Comparison of ENCODE assay signal across 7 mouse cellular contexts in the genomic region with DNA sequence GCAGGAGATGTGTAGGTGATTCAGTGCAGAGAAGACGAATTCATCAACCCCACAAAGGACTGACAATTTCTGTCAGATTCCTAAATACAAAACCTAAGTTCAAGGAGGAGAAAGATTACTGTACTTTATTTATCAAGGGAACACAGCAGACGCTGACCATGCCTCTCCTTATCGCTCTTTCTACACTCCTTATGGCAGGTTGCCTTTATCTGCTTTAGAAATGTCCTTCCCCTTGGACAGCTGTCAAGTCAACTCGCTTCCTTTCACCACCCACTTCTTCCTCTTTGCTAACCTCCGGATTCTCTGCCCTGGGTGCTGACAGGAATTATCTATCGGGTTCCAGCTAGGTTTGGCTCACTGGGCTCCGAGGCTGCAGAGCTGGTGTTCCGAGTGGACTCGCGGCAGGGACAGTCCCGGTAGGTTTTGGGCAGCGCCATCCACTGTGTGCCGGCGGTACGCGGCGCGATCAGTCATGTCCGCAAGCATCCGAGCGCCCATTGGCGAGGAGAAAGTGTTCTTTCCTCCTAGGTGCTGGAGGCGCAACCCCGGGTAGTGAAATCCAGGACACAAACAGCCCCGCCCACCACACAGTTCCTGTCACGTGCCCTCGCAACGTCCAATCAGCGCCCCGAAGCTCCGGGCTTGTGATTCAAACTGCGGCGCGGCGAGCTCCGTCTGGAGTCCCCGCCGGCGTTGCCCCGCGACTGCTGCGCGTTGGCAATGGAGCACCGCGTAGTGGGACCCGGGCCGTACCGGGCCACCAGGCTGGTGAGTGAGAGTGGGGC. TPM values are rescaled to one million over a fixed set of nuclear protein-coding genes. Genes with fewer than 3 reads are reported as not detected.
DNase-seq lines count a peak whose midpoint lies in the region; ATAC-seq lines count a peak whose summit lies in the region.

TSS of gene Depdc1b (plus strand) at position 631 of the 785 bp plus-strand sequence.

- peak within 1 kb of the TSS; percentile 70 for H3K27ac ChIP-seq in intestine, embryonic 16.5 days (ENCODE audit: low read length)
- H3K27ac ChIP-seq in midbrain, embryonic 11.5 days (ENCODE audit: low read depth, low read length), result 0 out of 2 replicates have a peak within 1 kb of the TSS, but pooled peaks have one; percentile 27

- peaks cover 5% of the 10 kb centered on the region; the same call in 1 of the 2 replicates for H3K4me1 ChIP-seq in intestine, embryonic 16.5 days (ENCODE audit: control insufficient read depth, insufficient read depth, low read length)
- H3K4me1 ChIP-seq in midbrain, embryonic 11.5 days (ENCODE audit: control insufficient read depth, insufficient read depth, low read length), result peaks cover 5% of the 10 kb centered on the region; the same call in 1 of the 2 replicates

- H3K4me2 ChIP-seq in intestine, embryonic 16.5 days (ENCODE audit: low read depth, low read length), result peak within 1 kb of the TSS; percentile 95
- H3K4me2 ChIP-seq in midbrain, embryonic 11.5 days, result peak within 1 kb of the TSS; percentile 65

- no peaks in the 10 kb centered on the region for H3K36me3 ChIP-seq in intestine, embryonic 16.5 days (ENCODE audit: control insufficient read depth, insufficient read depth, low read length)
- H3K36me3 ChIP-seq in midbrain, embryonic 11.5 days (ENCODE audit: control insufficient read depth, insufficient read depth, low read length), result no peaks in the 10 kb centered on the region

- no peaks in the 10 kb centered on the region for H3K27me3 ChIP-seq in intestine, embryonic 16.5 days (replicated peaks; ENCODE audit: control insufficient read depth, insufficient read depth, low read length)
- no peaks in the 10 kb centered on the region for H3K27me3 ChIP-seq in midbrain, embryonic 11.5 days (ENCODE audit: control insufficient read depth, insufficient read depth, low read length)

- WGBS in intestine, embryonic 16.5 days, result under 1% methylated on average over 48 of the region's 48 CpGs
- 1% methylated on average over 48 of the region's 48 CpGs for WGBS in midbrain, embryonic 11.5 days

- peak within 1 kb of the TSS; percentile 70 for H3K9ac ChIP-seq in intestine, embryonic 16.5 days (ENCODE audit: low read depth, low read length)
- peak within 1 kb of the TSS; percentile 74 for H3K9ac ChIP-seq in midbrain, embryonic 11.5 days (ENCODE audit: low read length)

- ATAC-seq in intestine, embryonic 16.5 days, result peak; percentile 99
- peak; percentile 99 for ATAC-seq in midbrain, embryonic 11.5 days (ENCODE audit: low FRiP score)

- peak within 1 kb of the TSS; percentile 85 for H3K4me3 ChIP-seq in intestine, embryonic 16.5 days (ENCODE audit: low read length)
- H3K4me3 ChIP-seq in midbrain, embryonic 11.5 days (ENCODE audit: low read depth, low read length), result peak within 1 kb of the TSS; percentile 85

- no peaks in the 10 kb centered on the region for H3K9me3 ChIP-seq in intestine, embryonic 16.5 days (ENCODE audit: control insufficient read depth, low read length)
- H3K9me3 ChIP-seq in midbrain, embryonic 11.5 days (ENCODE audit: control insufficient read depth, low read length), result no peaks in the 10 kb centered on the region

- intact Hi-C loops in gastrocnemius, postnatal 36 days (cut with DNase I), result loop anchor here (5.0 kb wide), 1 partner anchor 104 kb away; the partner anchor contains the start of gene Elovl7
- intact Hi-C loops in left cerebral cortex, postnatal 36 days (cut with DNase I), result loop anchor here (5.0 kb wide), 1 partner anchor 99 kb away; no protein-coding TSS in a partner anchor

- DNase-seq in adrenal gland, adult 18-20 months (ENCODE audit: low spot score in 2 of 2), result peak; percentile 90 to 94
- DNase-seq in embryo, embryonic 11 days, result peak; percentile 98
- DNase-seq in gastrocnemius, postnatal 36 days, result peak; percentile 89 to 93
- peak; percentile 92 to 93 for DNase-seq in left cerebral cortex, postnatal 36 days (ENCODE audit: low spot score in 2 of 2)
- DNase-seq in midbrain, embryonic 11.5 days (ENCODE audit: low spot score, missing footprints), result peak; percentile 97
- DNase-seq in skeletal muscle tissue, adult 2 months (ENCODE audit: low read depth, low spot score), result peak; percentile 79

RNA-seq across cellular contexts. Expression of gene Depdc1b, which starts in this region (rescaled TPM):
- total RNA-seq in adrenal gland, adult 18-20 months (2021), result under 1 TPM in 1 of 2 experiments, not detected in 1; 0.27 TPM
- total RNA-seq in gastrocnemius, postnatal 36 days (2021), result under 1 TPM; 0.20 TPM
- 5.6 and 5.9 TPM in 2 replicates for polyA plus RNA-seq in intestine, embryonic 16.5 days (2015; fragmentation: Nextera tagmentation; extraction: Ambion mirVana)
- total RNA-seq in left cerebral cortex, postnatal 36 days (2021), result under 1 TPM; 0.32 to 0.91 TPM
- 16.8 and 17.3 TPM in 2 replicates for polyA plus RNA-seq in midbrain, embryonic 11.5 days (2014; fragmentation: Nextera tagmentation; extraction: Ambion mirVana)

Comparison
In these comparisons a context has a peak if more than half of its experiments do, and no peak if none do; other contexts are left out.
1. Peak in every context shown above with its lines: DNase-seq, ATAC-seq, H3K4me3 ChIP-seq and H3K27ac ChIP-seq.
2. Peak in DNase-seq in adrenal gland, adult 18-20 months; RNA of the gene not detected or under 1 TPM.
3. Peak in DNase-seq in gastrocnemius, postnatal 36 days; RNA of the gene not detected or under 1 TPM.
4. Peak in DNase-seq in left cerebral cortex, postnatal 36 days; RNA of the gene not detected or under 1 TPM.